Mouse (Mus musculus): Measurements from ENCODE around the gene Ctrb1. TPM values are rescaled to one million over a fixed set of nuclear protein-coding genes. Genes with fewer than 3 reads are reported as not detected.

Ctrb1 gene
- 0.13 and 38.9 TPM in 2 replicates for polyA plus RNA-seq (2015; fragmentation: Nextera tagmentation; extraction: Ambion mirVana)

DNA sequence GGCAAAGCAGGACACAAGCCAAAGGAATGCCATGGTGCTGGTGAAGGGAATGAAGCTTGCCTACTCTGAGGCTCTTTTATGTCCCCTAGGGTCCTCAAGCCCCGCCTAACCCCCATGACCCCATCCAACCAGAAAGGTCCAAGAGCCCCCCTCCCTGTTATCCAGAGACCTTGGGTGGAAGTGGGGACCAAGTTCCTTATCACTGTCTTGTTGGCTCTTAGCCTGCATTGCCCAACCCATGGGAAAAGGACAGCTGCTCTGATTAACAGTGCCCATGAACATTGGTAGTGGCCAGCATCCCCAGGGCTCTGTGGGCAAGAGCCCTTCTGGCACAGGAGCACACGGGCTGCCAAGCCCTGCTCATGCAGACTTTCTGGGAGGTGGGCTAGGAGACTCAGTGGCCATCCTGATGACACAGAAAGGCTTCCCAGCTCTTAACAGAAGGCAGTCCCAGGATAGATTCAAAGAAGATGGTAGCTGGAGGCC, at the start of gene Ctrb1:
Gene Ctrb1 (minus strand): TSS at position 51 of the 486 bp plus-strand sequence.
- H3K27ac ChIP-seq (ENCODE audit: low read depth), result no peak within 1 kb of the TSS
- no peak for DNase-seq
- TF ChIP-seq EP300 (IDR thresholded peaks at IDR 0.05; ENCODE audit: low read depth) (no peak), CTCF (IDR thresholded peaks at IDR 0.05; ENCODE audit: low read depth) (no peak)
- WGBS (ENCODE audit: insufficient replicate concordance), result 64% methylated on average over 2 of the region's 2 CpGs
- no peaks in the 10 kb centered on the region for H3K4me1 ChIP-seq (ENCODE audit: insufficient read depth)
- H3K4me3 ChIP-seq (ENCODE audit: low read depth, low read length), result no peak within 1 kb of the TSS
- H3K9ac ChIP-seq (replicated peaks), result no peak within 1 kb of the TSS
- H3K9me3 ChIP-seq (ENCODE audit: low read length), result no peaks in the 10 kb centered on the region
- no peaks in the 10 kb centered on the region for H3K27me3 ChIP-seq (ENCODE audit: insufficient read depth, low read length)
- ATAC-seq, result no peak
- no peaks in the 10 kb centered on the region for H3K36me3 ChIP-seq (replicated peaks; ENCODE audit: insufficient read depth, low read length)
- H3K4me2 ChIP-seq (ENCODE audit: low read depth, low read length), result no peak within 1 kb of the TSS

DNA sequence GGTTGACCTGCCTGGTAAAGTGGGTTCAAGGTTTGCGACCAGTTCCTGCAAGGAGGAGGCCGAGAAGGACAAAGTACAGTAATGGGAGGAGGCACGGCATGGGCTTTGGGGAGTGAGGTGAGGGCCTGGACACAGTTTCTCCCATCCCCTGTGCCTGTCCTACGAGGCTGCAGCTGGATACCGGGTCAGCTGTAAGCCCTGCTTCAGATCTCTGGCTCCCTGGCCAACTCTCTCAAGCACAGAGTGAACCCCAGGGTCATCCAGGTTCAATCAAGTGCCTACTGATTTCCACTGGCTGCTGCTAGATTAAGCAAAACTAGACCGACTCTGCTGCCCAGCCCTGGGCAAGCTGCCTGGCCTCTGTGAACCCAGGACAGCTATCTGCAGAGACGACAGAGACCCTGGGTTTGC, 49.5 kb upstream of the Ctrb1 start:
- DNase-seq (no peak), ATAC-seq (no peak)
- no peak overlapping the region for H3K4me3 ChIP-seq (ENCODE audit: low read depth, low read length)
- H3K27ac ChIP-seq (ENCODE audit: low read depth), result peak overlapping the region; percentile 88
- H3K4me1 ChIP-seq (ENCODE audit: insufficient read depth), result peaks cover 42% of the 10 kb centered on the region
- peaks cover 31% of the 10 kb centered on the region for H3K27me3 ChIP-seq (ENCODE audit: insufficient read depth, low read length)
- H3K9me3 ChIP-seq (ENCODE audit: low read length), result no peaks in the 10 kb centered on the region
- H3K4me2 ChIP-seq (ENCODE audit: low read depth, low read length), result peak overlapping the region; percentile 26; the same call in 1 of the 2 replicates
- no peak for TF ChIP-seq EP300 (IDR thresholded peaks at IDR 0.05; ENCODE audit: low read depth)
- WGBS (ENCODE audit: insufficient replicate concordance), result 54% methylated on average over 7 of the region's 7 CpGs
- H3K36me3 ChIP-seq (replicated peaks; ENCODE audit: insufficient read depth, low read length), result no peaks in the 10 kb centered on the region
- no peak overlapping the region for H3K9ac ChIP-seq (replicated peaks)

DNA sequence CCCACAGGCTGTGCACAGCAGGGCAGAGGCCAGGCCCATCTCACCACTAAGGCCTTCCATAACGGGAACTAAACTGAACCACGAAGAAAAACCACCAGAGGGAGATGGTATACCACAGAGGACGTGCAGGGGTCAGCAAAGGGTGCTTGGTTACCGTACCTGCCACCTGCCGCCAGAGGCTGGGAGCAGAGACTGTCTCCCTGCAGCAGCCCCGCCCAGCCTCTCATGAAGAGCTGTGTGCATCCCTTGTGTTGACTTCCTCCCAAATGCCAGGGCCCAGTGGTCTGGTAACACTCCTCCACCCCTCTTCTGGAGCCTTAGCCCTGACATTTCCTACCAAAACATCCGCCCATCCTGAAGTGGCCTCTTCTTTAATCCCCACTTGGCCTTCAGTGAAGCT, 48.8 kb upstream of the Ctrb1 start:
- 41% methylated on average over 7 of the region's 7 CpGs for WGBS (ENCODE audit: insufficient replicate concordance)
- H3K4me3 ChIP-seq (ENCODE audit: low read depth, low read length), result no peak overlapping the region
- no peaks in the 10 kb centered on the region for H3K36me3 ChIP-seq (replicated peaks; ENCODE audit: insufficient read depth, low read length)
- no peak overlapping the region; the same call in 1 of the 2 replicates for H3K27ac ChIP-seq (ENCODE audit: low read depth)
- H3K4me1 ChIP-seq (ENCODE audit: insufficient read depth), result peaks cover 47% of the 10 kb centered on the region
- H3K9ac ChIP-seq (replicated peaks), result no peak overlapping the region
- TF ChIP-seq CTCF (IDR thresholded peaks at IDR 0.05; ENCODE audit: low read depth) (peak; percentile 43), EP300 (IDR thresholded peaks at IDR 0.05; ENCODE audit: low read depth) (no peak)
- no peak for DNase-seq
- peaks cover 28% of the 10 kb centered on the region for H3K27me3 ChIP-seq (ENCODE audit: insufficient read depth, low read length)
- H3K4me2 ChIP-seq (ENCODE audit: low read depth, low read length), result 0 out of 2 replicates have a peak overlapping the region, but pooled peaks have one; percentile 26
- H3K9me3 ChIP-seq (ENCODE audit: low read length), result no peaks in the 10 kb centered on the region
- ATAC-seq, result no peak

DNA sequence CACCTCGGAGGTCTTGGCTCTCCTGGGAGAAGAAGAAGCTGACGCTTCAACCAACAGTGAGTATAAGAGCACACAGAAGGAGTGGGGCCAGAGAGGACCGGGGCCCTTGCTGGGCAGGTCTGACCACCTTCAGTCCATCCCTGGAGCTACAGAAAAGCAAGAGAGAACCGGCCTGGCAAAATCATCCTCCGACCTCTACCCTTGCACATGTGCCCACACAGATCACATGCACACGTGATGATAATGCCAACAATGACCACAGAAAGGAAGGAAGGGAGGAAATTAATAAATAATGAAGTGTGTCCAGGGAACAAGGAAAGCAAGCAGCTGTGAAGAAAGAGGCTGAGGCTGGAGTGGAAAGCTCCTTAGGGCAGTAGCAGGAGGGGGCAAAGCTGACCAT, 48.1 kb upstream of the Ctrb1 start:
- ATAC-seq (no peak), DNase-seq (no peak)
- Histone ChIP-seq H3K4me3 (ENCODE audit: low read depth, low read length) (no peak overlapping the region), H3K27me3 (ENCODE audit: insufficient read depth, low read length) (peaks cover 23% of the 10 kb centered on the region), H3K9ac (replicated peaks) (no peak overlapping the region), H3K4me1 (ENCODE audit: insufficient read depth) (peaks cover 47% of the 10 kb centered on the region), H3K4me2 (ENCODE audit: low read depth, low read length) (no peak overlapping the region), H3K36me3 (replicated peaks; ENCODE audit: insufficient read depth, low read length) (no peaks in the 10 kb centered on the region), H3K27ac (ENCODE audit: low read depth) (no peak overlapping the region), H3K9me3 (ENCODE audit: low read length) (no peaks in the 10 kb centered on the region)
- TF ChIP-seq EP300 (IDR thresholded peaks at IDR 0.05; ENCODE audit: low read depth), result no peak
- no peak for TF ChIP-seq CTCF (IDR thresholded peaks at IDR 0.05; ENCODE audit: low read depth)
- WGBS (ENCODE audit: insufficient replicate concordance), result 59% methylated on average over 6 of the region's 6 CpGs

DNA sequence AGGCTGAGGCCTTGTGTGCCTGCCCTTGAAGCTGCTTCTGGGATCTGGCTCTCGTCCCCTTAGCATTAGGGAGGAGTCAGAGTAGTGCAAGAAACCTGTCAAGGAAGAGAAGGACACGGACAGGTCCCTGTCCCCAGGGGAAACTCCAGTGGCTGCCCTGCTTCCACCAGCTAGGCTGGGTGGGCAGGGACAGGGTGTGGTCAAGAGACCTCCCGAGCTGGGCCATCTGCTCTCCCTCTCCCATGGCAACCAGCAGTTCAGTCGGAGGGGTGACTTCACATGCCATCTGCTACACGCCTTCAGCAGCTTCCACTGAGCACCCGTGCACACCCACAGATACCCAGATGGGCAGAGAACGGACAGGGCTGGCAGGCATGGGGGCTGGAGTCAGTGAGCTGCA, 45.5 kb upstream of the Ctrb1 start:
- ATAC-seq (no peak), DNase-seq (no peak)
- H3K36me3 ChIP-seq (replicated peaks; ENCODE audit: insufficient read depth, low read length), result no peaks in the 10 kb centered on the region
- WGBS (ENCODE audit: insufficient replicate concordance), result 58% methylated on average over 7 of the region's 7 CpGs
- peaks cover 57% of the 10 kb centered on the region for H3K4me1 ChIP-seq (ENCODE audit: insufficient read depth)
- no peak overlapping the region for H3K4me3 ChIP-seq (ENCODE audit: low read depth, low read length)
- 0 out of 2 replicates have a peak overlapping the region, but pooled peaks have one; percentile 11 for H3K9ac ChIP-seq (replicated peaks)
- H3K4me2 ChIP-seq (ENCODE audit: low read depth, low read length), result no peak overlapping the region
- H3K27ac ChIP-seq (ENCODE audit: low read depth), result 0 out of 2 replicates have a peak overlapping the region, but pooled peaks have one; percentile 29
- peaks cover 15% of the 10 kb centered on the region for H3K27me3 ChIP-seq (ENCODE audit: insufficient read depth, low read length)
- H3K9me3 ChIP-seq (ENCODE audit: low read length), result no peaks in the 10 kb centered on the region
- TF ChIP-seq EP300 (IDR thresholded peaks at IDR 0.05; ENCODE audit: low read depth) (no peak), CTCF (IDR thresholded peaks at IDR 0.05; ENCODE audit: low read depth) (no peak)

DNA sequence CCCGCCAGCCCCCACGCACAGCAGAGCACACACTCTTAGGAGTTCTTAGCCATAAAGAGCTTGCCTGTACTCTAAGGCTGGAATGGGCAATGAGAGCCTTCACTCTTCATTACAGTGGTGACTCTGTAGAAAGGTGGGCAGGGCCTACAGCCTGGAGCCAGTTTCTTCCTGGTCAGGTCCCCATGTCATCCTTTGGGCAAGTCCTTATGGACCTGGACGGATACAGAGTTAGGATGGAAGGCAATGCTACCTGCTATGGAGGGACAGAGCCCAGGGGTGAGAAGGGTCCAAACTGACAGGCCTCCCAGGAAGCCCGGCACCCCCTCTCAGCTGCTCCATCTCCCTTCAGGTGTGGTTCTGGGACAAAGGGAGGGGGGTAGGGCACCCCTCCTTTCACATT, 45.0 kb upstream of the Ctrb1 start:
- Histone ChIP-seq H3K27me3 (ENCODE audit: insufficient read depth, low read length) (peaks cover 20% of the 10 kb centered on the region), H3K9me3 (ENCODE audit: low read length) (no peaks in the 10 kb centered on the region), H3K4me3 (ENCODE audit: low read depth, low read length) (no peak overlapping the region), H3K4me2 (ENCODE audit: low read depth, low read length) (no peak overlapping the region), H3K9ac (replicated peaks) (0 out of 2 replicates have a peak overlapping the region, but pooled peaks have one; percentile 11), H3K27ac (ENCODE audit: low read depth) (0 out of 2 replicates have a peak overlapping the region, but pooled peaks have one; percentile 29), H3K36me3 (replicated peaks; ENCODE audit: insufficient read depth, low read length) (no peaks in the 10 kb centered on the region), H3K4me1 (ENCODE audit: insufficient read depth) (peaks cover 57% of the 10 kb centered on the region)
- ATAC-seq (no peak), DNase-seq (no peak)
- no peak for TF ChIP-seq EP300 (IDR thresholded peaks at IDR 0.05; ENCODE audit: low read depth)
- no peak for TF ChIP-seq CTCF (IDR thresholded peaks at IDR 0.05; ENCODE audit: low read depth)
- WGBS (ENCODE audit: insufficient replicate concordance), result 58% methylated on average over 4 of the region's 4 CpGs

Measured in liver, postnatal 0 days (tissue).